Mouse (Mus musculus): ENCODE results near the gene Ambra1.
A peak's percentile ranks its signal among the peaks of the same experiment; 100 is the strongest.
"Not testable (repeated sequence)": the region's sequence is repeated elsewhere in the genome, so short reads cannot be mapped to it uniquely, and the experiment has no call there.

Ambra1 gene

DNA sequence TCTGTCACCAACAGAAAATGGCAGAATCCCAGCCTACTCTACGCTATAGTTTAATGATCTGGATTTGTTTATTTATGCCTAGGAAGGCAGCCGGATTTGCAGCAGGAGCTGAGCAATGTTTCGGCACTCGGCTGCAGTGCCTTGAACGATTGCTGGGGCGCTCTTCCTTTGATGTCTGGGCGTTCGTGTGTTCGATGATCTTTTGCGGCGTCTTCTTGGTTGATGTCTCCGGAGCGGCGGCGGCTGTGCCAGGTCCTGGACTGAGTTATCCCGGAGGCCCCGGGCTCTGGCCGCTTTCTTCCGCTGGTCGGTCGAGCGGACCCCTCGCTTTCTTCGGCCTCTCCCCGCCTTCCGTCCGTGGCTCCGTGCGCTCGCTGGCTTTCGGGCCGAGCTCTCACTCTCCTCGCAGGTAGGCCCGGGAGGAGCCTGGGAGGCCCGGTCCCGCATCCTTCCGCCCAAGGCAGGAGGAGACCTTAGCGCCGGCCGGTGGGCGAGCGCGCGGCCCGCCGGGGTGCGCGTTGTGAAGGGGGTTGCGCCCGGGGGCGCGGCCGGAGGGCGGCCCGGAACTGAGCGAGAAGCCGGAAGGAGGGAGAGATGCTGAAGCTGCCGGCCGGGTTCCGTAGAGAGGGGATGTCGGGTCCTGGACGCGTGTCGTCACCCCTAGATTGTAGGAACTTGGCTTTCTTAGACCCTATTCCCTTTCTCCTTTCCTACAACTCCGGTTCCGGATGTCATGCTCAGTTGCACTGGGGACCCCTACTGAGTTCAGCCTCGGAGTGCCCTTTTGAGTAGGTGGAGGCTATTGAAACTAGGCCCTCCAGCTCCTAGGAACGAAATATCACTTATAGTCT lies at the start of gene Ambra1:
Gene Ambra1 (plus strand): TSS at position 164 of the 851 bp plus-strand sequence.
- DNase-seq (ENCODE audit: low read depth, low spot score) = peak; percentile 83

- DNase-seq (ENCODE audit: low read depth, low spot score) = peak; percentile 38
These were observed 47.1 kb upstream of the Ambra1 start for GRCm38 (mm10) chr2:91682850-91683249.

DNA sequence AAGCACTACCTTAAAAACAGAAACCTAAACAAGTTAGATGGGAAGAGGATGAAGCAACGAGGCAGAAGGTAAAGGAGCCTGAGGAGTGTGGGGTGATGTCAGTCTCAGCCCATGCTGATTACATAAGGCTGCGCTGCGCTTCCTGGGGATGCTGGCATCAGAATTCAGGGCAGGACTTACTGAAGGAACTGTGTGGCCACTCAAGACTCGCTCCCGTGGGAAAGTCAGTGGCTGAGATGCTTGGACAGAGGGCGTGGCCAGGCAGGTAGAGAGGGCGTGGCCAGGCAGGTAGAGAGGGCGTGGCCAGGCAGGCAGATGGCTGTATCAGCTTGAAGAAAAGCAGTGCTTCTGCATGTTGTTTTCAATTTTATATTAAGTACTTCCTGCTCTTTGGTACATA lies 46.0 kb upstream of the Ambra1 start:
- DNase-seq (ENCODE audit: low read depth, low spot score) = no peak

DNA sequence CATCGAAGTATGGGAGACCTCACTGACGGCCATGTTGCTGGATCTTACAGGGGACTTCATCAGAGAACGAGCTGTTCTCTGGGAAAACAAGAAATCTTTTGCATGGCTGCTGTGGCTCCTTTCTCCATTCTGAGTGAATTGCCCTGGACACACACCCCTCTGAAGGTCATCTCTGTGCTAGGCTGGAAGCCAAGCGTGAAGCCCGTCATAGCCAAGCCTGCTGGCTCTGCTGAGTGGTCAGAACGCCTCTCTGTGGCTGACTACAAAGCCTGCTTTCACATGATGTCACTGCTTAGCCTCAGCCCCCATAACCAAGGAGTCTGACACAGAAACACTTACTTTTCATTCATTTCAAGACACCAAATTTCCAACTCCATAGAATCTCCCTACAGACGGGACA lies 40.5 kb upstream of the Ambra1 start:
- DNase-seq (ENCODE audit: low read depth, low spot score) = no peak

- DNase-seq (ENCODE audit: low read depth, low spot score) = no peak
These were observed 34.3 kb upstream of the Ambra1 start for GRCm38 (mm10) chr2:91695436-91696224.

- DNase-seq (ENCODE audit: low read depth, low spot score) = no peak
These were observed 33.7 kb upstream of the Ambra1 start for GRCm38 (mm10) chr2:91696225-91696590.

DNA sequence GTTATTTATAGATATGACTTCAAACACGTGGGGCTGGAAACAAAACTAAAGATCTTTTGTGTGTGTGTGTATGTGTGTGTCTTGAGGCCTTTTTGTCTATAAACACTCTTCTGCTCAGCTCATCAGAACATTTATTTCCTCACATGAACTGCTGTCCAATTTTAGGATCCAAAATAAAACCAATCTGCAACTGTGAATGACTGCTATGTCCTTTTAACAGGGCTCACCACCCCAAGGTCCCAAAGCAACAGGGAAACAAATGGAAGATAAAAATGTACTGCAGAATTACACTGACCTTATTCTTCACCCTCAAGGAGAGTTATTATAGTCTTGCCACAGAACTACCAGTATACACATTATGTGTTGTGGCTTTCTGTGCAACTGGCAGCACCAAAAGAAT lies 30.7 kb upstream of the Ambra1 start:
- no peak for DNase-seq (ENCODE audit: low read depth, low spot score)

- DNase-seq (ENCODE audit: low read depth, low spot score) = no peak
These were observed 28.6 kb upstream of the Ambra1 start for GRCm38 (mm10) chr2:91701366-91701765.

GRCm38 (mm10) chr2:91705736-91706135 lies 24.2 kb upstream of the Ambra1 start:
- DNase-seq (ENCODE audit: low read depth, low spot score) = no peak

GRCm38 (mm10) chr2:91706456-91706855 lies 23.5 kb upstream of the Ambra1 start:
- no peak for DNase-seq (ENCODE audit: low read depth, low spot score)

- DNase-seq (ENCODE audit: low read depth, low spot score) = no peak
These were observed 21.6 kb upstream of the Ambra1 start for GRCm38 (mm10) chr2:91708361-91708760.

- DNase-seq (ENCODE audit: low read depth, low spot score) = peak; percentile 84
These were observed 19.4 kb upstream of the Ambra1 start, which contains the start of the genes Atg13 and Harbi1 for GRCm38 (mm10) chr2:91710272-91711234. Gene Atg13, minus strand, starts transcription at chr2:91710576. Gene Harbi1, plus strand, starts transcription at chr2:91710852.

GRCm38 (mm10) chr2:91711256-91711925 lies 18.5 kb upstream of the Ambra1 start:
- DNase-seq (ENCODE audit: low read depth, low spot score) = no peak

DNA sequence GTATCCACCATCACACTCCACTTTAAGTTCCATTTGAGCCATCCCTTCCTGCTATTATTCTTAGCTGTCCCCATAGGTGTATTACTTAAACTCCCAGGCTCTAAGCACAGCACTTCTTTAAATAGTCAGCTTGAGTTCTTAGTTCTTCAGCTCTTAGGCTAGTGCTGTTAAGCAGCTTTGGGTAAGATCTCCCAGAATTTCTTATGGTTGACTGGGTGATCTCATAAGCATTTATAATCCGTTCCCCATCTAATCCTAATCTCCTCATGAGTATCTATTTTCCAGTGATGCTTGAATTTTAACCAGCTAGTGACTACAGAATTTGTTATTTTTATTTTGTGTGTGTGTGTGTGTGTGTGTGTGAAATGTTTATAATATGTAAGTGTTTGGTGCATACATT lies 15.0 kb upstream of the Ambra1 start:
- DNase-seq (ENCODE audit: low read depth, low spot score) = no peak

- DNase-seq (ENCODE audit: low read depth, low spot score) = no peak
These were observed 11.7 kb upstream of the Ambra1 start for GRCm38 (mm10) chr2:91718276-91718675.

- no peak for DNase-seq (ENCODE audit: low read depth, low spot score)
These were observed 6.6 kb upstream of the Ambra1 start for GRCm38 (mm10) chr2:91723382-91723781.

GRCm38 (mm10) chr2:91723951-91724350 lies 6.0 kb upstream of the Ambra1 start:
- DNase-seq (ENCODE audit: low read depth, low spot score) = no peak

- DNase-seq (ENCODE audit: low read depth, low spot score) = no peak
These were observed 5.2 kb upstream of the Ambra1 start for GRCm38 (mm10) chr2:91724716-91725115.

DNA sequence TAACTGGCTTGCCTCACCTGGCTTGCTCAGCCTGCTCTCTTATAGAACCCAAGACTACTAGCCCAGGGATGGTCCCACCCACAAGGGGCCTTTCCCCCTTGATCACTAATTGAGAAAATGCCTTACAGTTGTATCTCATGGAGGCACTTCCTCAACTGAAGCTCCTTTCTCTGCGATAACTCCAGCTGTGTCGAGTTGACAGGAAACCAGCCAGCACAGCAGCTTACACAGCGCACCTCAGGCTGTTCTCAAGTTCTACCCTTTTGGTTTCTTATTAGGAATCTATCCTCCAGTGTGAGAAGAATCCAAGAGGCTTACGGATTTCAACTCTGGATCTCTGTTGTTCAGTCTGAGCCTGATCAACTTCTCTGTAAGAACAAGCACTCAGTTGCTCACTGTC lies 4.5 kb upstream of the Ambra1 start:
- DNase-seq (ENCODE audit: low read depth, low spot score) = not testable (repeated sequence)

GRCm38 (mm10) chr2:91727011-91727410 lies 2.9 kb upstream of the Ambra1 start:
- no peak for DNase-seq (ENCODE audit: low read depth, low spot score)

- no peak for DNase-seq (ENCODE audit: low read depth, low spot score)
These were observed 363 bp upstream of the Ambra1 start for GRCm38 (mm10) chr2:91729571-91729970.
